Mouse (Mus musculus) heart, adult 9 months (tissue): ENCODE measurements around the gene Gnao1.

Source experiments
- DNase-seq, 2 experiments: peaks; one replicate each; pipeline ENCODE4 v3.0.0; 2022; ENCODE audit warnings: low spot score in 2 of 2

Gnao1 gene

GRCm38 (mm10) chr8:93843858-93844502, 34.2 kb downstream of the Gnao1 start:
- DNase-seq: no peak

DNA sequence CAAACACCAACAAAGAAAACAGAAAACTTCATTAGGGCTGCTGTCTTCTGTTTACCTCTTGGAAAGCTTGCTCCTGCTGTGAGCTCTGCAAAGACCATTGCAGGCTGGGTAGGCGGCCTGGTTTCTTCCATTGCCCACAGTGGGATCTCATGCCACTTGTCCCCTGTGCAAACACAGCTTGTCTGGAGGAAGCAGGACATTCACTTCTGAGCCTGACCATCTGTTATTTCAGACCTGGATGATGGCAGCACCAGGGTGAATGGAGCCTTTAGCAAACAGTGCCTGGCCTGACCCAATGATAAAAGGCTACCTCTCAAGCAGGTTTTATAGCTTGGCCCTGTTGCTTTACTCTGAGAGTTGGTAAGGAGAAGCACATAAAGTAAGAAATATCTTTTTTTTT, 35.4 kb downstream of the Gnao1 start:
- no peak for DNase-seq

DNA sequence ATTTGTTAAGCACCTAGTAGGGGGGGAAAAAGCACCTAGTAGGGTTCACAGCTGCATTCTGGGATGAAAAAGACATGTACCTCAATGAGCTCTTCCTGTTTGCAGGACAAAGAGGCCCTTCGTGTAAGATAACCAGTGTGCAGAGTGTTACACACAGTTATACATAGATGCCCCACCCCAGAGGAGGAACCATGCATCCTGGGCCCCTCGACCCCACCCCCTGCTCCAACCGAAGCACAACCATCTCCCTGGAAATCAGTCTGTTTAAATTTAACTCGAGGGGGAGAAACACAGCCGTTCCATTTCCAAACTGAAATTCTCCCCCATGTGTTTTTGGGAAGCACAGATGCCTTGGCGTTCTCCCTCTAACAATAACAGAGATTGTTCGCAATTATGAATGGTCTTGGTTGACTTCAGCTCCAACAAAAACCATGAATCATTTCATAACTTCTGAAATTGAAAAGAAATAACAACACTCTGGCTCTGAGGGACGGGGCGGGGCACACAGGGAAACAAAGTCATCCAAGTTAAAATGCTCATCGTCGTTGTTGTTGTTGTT, 42.4 kb downstream of the Gnao1 start:
- DNase-seq: peak; percentile 42 to 45

- DNase-seq: no peak
These were observed 43.2 kb downstream of the Gnao1 start for GRCm38 (mm10) chr8:93852851-93853461.

GRCm38 (mm10) chr8:93854676-93855075, 44.9 kb downstream of the Gnao1 start:
- DNase-seq: no peak

DNA sequence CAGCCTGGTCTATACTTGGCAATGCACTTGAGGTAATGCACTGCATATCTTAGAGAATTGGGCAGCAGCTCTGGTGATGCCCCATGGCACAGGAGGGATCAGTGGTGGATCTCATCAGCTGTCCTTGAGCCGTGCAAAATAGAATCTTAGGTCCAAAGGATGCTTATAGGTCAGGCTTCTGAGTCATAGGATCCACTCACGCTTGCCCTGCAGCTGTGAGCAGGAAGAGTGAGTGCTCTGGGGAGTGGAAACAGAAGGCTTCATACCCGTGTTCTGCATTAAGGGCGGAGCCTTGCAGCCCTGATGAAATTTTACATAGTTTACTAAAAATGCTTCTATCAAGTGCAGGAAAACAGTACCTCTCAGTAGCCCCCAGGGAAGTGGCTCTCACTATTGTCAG, 45.5 kb downstream of the Gnao1 start:
- no peak for DNase-seq

- DNase-seq: no peak
These were observed 47.4 kb downstream of the Gnao1 start for GRCm38 (mm10) chr8:93857144-93857543.

GRCm38 (mm10) chr8:93858286-93858685, 48.5 kb downstream of the Gnao1 start:
- no peak for DNase-seq

GRCm38 (mm10) chr8:93860020-93860419, 50.3 kb downstream of the Gnao1 start:
- DNase-seq: no peak

DNA sequence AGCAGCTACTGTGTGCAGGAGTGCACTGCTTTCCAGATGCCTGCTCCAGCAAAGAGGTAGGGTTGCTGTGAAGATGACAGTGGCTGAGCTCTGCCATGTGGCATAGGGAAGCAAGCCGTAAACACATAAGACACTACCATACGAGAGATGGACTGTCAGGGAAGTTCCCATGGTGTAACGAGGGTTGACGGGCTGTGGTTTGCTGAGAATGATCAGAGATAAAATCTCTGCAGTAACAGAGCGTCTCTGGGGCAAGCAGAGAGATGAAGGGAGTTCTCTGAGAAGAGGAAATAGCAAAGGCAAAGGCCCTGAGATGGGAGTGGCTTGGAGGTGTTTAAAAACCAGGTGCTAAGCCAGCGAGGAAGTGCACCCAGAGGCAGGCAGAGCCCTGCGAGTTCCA, 54.3 kb downstream of the Gnao1 start:
- DNase-seq: no peak

GRCm38 (mm10) chr8:93866271-93866670, 56.5 kb downstream of the Gnao1 start:
- DNase-seq: no peak

DNA sequence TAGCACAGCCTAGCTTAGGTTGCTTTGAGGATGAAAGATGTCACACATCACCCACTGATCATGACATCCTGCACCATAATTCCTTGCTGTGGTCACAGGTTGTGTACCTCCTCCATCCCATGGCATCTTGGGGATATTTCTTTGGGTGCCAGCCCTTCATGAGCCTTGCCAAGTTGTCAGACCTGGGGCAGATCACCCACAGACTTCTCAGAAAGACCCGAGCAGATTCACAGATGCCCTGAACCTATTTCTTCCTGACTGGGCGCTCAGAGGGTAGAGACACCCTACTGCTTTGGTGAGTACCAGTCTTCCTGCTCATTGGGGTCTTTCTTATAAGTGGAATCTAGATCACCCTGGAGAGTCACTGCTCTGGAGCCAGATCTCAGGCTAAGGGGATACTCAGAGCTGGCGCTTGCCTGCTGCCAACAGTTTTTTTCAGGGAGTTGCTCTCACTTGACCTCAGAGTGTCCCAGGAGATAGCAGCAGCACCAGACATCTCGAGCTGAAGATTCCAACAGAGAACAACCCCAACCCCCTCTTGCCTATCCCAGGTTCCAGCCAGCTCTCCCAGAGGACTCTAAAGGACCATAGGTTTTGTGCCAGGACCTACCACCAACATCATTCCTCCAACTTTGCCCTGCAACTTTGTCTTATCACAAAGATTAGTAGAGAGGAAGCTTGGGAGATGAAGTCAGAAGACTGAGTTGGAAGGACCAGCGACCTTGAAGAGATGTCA, 58.9 kb downstream of the Gnao1 start:
- DNase-seq: peak; percentile 37 to 57

- DNase-seq: peak; percentile 74 to 75
These were observed 61.5 kb downstream of the Gnao1 start for GRCm38 (mm10) chr8:93871275-93871674.

GRCm38 (mm10) chr8:93878396-93878795, 68.6 kb downstream of the Gnao1 start:
- DNase-seq: no peak

DNA sequence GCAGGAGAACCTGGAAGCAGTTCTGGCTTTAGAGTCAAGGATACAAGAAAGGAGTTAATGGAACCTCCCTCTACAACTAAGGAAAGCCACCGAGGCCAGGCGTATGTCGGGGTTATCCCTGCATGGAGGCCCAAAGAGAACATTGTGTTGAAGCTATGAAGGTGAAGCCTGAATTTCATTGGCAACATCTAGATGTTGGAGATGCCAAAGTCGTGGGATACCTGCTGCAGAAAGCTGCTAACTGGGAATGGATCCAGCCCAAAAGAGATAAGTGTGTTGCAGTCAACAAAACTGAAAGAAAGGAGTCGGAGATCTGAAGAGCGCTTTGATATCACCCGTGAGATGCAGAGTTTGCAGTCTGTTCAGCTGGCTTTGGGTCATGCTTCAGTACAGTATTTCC, 70.2 kb downstream of the Gnao1 start:
- DNase-seq: no peak

DNA sequence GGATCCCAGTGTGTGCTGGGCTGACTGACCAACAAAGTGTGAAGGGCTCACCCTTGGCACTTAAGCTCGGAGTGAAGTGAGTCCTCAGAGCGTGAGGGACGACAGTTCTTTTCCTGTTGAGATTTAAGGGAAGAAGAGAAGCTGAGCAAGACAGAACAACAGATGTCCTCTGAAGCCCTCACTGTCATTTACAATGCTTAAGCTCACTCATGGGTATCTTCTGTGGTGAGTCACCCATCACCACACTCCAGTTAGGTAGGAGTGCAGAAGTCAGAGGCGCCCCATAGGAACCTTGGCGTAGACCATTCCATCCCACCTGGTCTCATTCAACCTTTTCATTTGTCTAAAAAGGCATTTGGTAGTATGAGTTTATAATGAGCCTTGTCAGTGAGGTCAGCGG, 71.6 kb downstream of the Gnao1 start:
- no peak for DNase-seq

DNA sequence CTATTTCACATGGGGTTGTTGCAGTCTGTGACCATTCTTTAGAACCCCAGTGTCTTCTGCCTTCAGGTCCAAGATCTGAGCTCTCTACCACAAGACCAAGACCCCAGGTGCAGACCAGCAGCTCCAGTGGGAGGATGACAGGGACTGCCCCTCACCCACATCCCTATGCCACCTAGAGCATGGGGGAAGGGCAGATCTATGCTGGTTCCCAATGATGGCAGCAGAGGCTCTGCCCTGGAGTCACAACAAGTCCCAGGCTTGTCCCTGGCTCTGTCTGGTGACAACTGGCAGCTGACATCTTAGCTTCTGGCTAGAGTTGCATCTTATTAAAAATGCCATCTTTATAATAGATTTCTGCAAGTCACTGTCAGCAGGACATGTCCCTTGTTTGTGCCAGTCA, 73.5 kb downstream of the Gnao1 start:
- DNase-seq: no peak

- no peak for DNase-seq
These were observed 74.0 kb downstream of the Gnao1 start for GRCm38 (mm10) chr8:93883771-93884170.

DNA sequence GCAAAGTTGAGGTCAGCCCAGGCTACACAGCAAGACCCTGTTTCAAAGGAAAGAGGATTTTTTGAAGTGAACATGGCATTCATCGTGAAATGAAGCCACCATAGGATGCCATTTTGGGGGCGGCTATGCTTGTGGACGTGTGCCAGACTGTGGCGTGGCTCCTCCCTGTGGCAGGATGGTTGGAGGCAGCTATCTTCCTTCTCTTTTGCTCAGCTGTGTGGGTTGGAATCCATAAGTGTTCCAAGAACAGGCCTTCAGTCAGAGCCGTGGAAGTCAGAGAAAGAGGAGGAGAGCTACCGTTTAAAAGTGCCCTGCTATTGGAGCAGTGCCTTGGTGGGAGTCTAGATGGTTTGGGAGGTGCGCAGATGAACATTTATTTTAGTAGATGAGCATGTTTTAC, 74.5 kb downstream of the Gnao1 start:
- no peak for DNase-seq

GRCm38 (mm10) chr8:93886181-93886580, 76.4 kb downstream of the Gnao1 start:
- DNase-seq: peak in 1 of 2 experiments; percentile 36

GRCm38 (mm10) chr8:93888150-93888676, 78.4 kb downstream of the Gnao1 start:
- no peak for DNase-seq

DNA sequence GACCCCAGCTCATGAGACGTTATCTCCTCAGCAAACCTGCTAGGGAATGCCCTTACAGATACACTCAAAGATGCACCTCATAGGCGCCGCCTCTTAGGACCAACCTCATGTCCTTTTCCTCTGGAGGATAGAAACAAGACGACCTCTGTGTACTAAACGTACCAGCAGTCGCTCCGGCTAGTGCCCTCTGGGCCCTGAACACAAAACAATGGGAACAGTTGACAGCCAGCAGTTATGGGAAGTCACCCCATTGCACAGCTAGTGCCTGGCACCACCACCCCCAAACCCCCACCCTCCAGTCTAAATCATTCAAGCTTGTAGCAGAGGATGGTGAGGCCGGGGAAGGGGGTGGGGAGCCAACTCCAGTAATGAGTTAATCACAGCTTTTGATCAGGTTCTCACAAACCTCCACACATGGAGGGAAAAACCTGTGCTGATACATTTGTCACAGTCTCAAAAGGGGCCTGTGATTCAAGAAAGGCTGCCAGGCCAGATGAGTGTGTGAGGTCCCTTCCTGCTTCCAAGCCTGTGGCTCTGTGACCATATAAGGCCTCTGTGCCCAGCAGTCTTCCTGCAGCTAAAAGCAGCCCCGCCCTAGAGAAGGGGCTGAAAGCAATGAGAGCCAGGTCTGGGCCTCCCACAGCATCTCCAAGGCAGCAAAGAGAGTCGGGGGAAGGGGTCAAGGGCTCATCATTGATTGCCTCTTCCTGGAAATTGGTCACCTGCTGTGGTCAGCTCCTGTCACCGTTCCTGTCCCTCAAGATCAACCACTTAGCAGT, 79.1 kb downstream of the Gnao1 start:
- peak in 1 of 2 experiments; percentile 17 for DNase-seq
